Mouse (Mus musculus): ENCODE measurements at regions not wholly inside any gene's neighbourhood (a gene's known extent, or its start where the extent isn't known, plus 50 kb on each side); places are given as distances from the start of the nearest gene placed in this dataset.

DNA sequence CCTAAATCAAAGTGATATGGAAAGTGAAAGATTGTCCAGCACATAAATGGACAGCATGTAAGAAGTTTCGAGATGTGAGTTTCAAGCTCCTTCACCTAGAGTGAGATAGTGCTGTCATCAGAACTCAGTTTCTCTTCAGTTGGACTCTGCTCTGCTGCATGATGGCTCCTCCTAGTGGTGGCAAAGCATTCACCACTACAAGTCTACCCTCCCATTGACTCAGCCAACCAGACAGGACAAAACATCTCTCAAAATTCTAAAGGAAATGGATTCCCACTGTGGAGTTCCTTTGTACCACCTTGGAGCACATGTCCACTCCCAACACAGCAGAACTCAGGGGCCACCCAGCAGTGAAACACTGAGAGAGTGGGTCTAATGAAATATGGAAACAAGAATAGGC lies 367.8 kb upstream of the Ngly1 start:
- TF ChIP-seq FLI1 (IDR thresholded peaks at IDR 0.05; ENCODE audit: low read length) (no peak), GATA1 (IDR thresholded peaks at IDR 0.05; ENCODE audit: borderline replicate concordance, low read length) (no peak)
